Mouse (Mus musculus): Measurements from ENCODE around the gene Il1r1.
"Not testable (repeated sequence)": the region's sequence is repeated elsewhere in the genome, so short reads cannot be mapped to it uniquely, and the experiment has no call there.

Gene Il1r1

DNA sequence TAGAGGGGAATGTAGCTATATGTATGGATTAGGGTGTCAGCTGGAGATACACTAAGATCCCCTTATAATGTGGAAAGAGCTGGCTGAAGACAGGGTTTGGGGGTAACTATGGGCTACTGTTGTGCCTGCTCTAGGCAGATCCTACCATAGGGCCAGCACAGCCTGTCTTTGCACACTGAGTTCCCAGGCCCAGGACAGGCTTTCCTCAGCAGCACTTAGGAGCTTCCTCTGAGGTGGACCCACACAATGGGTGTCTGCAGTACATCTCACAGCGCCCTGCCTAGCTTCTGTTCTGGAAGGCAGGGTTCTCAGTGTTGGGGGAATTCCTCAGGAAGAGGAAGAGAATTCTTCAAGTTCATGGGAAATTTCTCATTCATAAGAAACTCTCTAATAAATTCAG, 48.6 kb downstream of the Il1r1 start:
- DNase-seq, result no peak

DNA sequence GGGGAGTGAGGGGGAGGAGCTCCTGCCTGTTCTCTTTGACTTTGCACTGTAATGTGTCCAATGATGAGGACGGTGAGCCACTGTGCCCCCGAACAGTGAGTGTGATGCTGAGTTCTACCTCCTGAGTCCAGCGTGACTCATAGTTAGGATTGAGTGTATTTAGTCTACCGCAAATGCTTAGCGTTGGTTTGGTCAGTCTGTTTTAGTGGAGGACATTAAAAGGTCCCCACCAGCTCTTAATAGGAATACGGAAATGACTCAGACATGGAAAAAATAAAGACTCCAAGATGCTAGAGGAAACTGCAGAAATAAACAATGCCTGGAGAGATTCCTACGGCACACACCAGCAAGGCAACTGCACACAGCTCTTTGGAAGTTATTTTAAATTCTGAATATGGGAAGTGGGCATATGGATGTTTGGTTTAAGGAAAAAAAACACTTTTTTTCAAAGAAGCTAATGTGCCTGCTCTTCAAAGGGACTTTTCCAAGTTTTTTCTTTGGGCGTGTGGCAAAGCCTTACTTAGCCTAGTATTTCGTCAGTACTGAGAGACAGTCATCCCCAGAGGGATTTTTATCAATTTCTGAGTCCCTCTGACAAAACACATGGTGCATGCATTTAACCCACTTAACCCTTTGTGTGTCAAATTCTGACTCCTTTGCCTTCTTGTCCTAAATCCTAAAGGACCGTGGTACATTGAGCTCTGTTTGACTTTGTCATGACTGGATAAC, 50.6 kb downstream of the Il1r1 start:
- no peak for DNase-seq

DNA sequence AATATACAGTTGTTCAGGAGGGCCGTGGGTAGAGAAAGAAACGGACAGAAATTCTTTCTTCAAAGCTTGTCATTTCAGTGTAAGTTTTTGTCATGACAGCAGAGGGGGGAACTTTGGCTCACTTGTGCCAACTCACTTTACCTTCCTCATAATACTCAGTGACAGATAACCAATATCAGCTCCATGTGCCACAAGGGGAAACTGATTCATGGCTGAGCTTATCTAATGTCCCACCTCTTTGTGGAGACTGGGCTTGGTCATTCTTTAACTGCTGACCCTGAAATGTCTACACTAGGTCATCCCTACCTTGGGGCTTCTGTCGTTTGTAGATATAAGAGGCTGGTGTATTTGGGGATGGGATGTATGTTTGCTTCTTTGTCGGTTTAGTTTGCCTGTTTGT, 53.1 kb downstream of the Il1r1 start:
- DNase-seq, result no peak

DNA sequence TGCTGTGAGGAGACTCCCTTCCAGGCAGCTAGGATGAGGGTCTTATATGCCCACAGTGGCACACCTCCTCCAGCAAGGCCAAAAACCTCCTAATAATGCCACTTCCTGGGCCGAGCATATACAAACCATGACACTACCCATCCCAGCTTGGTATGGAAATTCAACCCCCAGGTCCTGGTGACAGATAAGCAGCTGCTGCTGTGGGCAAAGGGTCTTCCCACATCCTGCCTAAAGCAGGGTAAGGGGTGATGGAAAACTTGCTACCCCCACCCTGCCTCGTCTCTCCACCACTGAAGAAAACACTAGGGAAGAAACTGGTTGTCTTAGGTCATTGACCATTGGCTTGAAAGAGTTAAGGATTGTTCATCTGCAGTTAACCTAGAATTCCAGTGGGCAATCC, 53.8 kb downstream of the Il1r1 start:
- no peak for DNase-seq

DNA sequence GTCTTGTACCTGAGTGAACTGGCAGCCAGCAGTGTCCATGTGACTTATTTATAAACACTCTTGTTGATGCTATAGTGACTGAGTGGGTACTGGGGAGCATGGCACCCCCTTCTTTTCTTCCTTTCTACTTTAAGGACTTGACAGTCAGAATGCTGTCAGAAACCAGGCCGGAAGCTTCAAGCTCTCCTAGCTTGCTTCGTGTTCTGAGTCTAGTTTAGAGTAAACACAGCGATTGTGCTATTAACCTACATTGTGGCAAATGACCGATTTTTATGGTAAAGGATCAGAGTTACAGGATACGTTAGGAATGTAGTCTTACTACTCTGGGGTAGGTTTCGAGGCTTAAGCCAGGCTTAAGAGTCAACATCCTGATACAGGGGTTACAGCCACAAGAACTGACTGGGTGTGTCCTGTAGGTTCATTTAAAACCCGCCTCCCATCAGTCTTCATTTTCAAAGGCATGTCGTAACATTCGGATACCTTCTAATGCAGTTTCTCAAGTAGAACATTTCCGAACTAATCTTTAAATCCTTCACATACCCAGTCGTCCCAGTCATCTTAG, 54.4 kb downstream of the Il1r1 start:
- no peak for DNase-seq

DNA sequence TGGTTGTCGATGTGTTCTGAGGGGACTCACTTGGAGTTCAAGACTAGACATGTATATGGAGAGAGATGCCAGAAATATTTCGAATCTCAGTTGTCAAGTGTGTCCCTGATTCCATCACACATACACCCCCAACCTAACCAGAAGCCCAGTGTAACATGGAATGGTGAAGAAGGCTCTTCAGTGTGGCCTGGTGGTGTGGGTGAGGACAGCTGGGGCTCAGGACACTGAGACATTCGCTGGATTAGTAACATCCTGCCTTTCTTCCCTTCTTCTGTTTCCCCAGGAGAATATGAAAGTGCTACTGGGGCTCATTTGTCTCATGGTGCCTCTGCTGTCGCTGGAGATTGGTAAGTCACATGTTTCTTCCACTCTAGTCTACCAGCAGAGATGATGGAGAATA, 57.1 kb downstream of the Il1r1 start:
- DNase-seq, result no peak

DNA sequence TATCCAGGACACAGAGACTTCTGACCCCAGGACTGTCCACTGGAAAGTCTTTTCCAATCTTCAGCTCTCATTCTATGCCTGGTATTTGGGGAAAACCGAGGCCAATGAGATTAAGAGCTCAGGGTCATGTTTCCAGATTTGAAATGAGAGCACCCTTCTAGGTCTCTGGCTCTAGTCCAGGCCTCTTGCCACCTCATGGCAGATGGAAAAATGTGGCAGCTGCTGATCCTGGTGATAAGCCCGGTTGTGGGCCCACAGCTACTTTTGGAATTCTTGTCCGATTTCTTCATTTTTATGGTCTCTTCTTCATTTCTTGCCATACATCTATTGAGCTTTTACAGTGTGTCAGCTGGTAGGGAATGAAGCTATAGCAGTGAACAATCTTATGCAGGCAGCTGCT, 57.5 kb downstream of the Il1r1 start:
- DNase-seq, result no peak

DNA sequence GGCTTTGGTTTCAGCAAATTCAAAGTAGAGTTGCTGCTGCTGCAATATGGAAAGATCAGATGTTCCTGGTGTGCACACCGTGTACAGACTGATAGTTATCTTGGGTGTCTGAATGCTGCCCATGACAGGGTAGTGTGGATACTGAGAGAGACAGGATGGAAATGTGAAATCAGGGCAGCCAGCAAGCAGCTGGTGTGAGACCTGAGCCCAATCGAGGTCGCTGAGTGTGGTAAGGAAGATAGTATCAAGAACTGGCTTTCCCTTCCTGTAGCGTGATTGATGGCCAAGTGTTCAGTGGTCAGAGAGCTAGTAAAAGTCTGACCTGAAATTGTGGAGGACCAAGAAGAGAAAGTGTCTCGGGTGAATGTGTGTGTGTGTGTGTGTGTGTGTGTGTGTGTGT, 59.1 kb downstream of the Il1r1 start:
- DNase-seq, result no peak

DNA sequence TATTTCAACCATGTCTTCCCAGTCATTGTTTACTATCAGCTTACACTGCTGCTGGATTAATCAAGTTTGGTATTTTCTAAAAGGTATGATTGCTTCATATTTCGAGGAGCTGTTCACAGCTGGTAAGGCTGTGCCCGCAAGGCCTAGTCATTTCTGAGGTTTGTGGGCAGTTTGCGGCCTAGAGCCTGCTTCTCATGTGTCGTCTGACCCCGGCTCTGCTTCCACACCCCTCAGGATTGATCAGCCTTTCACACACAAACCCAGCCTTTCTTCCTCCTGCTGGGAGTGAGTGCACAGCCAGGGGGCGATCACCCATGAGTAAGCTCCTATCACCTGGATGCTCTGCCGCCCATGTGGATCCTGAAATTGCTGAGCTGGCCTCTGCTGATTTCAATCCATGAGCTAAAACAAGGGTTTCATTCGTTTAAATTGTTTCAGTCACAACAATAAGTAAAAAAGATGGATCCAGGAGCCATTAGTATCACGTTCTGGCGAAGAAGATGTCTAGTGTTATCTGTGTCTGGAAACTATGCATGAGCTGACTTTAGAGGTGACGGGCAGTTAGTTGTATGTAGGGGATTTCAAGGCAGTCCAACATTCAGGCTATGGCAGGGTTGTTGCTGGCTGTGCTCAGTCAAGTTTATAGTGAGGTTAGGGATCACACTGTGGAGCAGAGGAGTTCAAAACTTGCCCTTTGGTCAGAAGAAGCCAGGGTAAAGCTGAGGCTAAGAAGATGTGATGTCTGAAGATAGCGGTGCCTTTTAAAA, 65.8 kb downstream of the Il1r1 start:
- DNase-seq, result no peak

DNA sequence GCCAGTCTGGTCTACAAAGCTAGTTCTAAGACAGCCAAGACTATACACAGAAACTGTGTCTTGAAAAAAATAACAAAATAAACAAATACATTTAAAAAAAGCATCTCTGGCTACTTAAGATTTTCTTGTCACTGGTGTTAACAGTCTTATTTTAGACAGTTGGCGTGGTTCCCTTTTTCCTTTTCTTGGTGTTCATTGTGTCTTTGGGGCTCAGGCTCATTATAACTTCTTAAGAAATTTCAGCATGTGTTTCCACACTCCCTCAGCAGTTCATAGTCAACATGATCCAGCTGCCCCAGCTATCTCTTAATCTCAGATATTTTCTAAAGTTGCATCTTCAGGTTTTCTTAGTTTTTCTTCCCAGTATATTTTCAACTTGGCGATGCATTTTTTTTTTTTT, 67.4 kb downstream of the Il1r1 start:
- no peak for DNase-seq

DNA sequence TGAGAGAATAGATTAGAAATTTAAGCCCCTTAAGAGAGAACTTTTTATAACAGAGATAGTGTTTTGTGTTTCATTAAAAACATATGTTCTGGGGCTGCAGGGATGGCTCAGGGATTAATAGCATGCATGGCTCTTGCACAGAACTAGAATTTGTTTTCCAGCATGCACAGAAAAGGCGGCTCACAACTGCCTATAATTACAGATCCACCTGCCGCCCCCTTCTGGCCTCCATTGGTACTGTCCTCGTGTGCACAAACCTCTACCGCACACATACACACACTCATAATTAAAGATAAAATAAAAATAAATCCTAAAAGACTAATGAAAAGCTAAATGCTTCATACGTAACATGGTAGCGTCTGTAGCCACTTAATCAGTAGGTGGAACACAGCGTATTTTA, 69.0 kb downstream of the Il1r1 start:
- DNase-seq, result no peak

DNA sequence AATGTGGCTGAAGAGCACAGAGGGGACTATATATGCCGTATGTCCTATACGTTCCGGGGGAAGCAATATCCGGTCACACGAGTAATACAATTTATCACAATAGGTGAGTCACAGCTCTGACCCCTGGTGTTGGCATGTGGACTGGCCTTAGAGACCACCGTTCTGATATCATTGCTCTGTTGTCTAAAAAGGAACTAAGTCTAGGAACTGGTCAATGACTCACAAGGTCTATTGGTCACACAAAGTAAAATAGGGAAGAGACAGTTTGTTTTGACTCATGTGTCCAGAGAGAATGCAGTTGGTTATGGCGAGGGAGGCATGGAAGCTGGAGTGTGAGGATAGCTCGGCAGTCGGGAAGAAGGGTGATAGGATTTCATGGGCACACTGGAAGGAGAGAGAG, 69.9 kb downstream of the Il1r1 start:
- DNase-seq, result no peak

DNA sequence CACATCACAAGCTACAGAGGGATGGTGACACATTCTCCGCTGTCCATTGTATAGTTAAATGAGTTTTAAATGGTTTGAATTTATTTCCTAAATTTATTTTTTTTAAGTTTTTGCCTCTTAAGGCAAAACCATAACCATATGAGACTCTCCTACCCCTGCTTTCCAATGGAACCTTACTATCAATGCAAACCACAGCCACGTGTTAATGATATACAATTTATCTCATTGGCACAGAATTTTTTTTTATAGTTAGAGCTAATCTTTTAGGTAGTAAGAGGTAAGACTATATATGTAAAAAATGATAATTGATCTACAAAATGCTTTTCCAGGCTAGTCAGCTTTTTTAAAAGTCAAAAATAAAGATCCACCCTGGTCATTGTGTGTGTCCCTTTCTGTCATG, 73.2 kb downstream of the Il1r1 start:
- no peak for DNase-seq

DNA sequence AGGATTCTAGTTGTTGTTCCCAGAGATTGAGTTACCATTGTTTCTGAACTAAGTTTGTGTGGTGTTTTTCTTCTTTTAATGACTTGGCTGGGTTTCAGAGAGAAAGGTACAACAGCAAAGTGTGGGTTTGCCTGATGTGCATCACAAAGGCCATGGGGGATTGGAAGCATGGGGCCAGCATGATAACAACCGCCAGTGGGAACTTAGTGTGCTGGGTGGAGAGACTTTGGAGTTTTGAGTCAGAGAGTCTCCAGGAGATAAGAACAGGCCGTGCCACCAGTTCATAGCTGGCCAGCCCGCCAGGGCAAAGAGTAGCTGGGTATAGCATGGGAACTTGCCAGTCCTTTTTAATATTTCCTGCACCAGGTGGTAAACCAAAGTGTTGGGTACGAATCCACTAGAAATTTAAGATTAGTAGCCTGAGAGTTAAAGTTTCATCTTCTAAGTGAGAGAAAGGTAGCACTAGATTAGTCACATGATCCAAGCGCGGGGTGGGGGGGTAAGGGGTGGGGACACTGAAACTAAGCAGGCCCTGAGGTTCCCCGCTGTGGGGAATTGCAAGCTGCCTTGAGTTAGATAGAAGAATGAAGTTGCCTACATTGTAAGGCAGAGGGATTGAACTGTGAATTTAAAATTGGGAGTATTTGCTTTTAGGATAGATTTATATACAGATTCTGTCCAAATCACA, 78.4 kb downstream of the Il1r1 start:
- no peak for DNase-seq

DNA sequence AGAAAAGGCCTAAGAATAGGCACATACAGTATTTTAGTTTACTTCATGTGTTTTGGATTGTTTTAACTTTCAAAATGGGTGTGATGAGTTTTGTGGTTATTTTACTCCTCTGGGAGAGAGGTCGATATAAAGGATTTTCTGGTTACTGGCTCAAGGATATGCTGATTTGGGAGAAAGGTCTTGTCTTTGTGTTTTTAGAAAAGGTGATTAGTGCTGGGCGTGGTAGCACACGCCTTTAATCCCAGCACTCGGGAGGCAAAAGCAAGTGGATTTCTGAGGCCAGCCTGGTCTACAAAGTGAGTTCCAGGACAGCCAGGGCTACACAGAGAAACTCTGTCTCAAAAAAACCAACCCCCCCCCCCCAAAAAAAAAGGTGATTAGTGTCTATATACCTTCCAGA, 79.4 kb downstream of the Il1r1 start:
- DNase-seq, result not testable (repeated sequence)

DNA sequence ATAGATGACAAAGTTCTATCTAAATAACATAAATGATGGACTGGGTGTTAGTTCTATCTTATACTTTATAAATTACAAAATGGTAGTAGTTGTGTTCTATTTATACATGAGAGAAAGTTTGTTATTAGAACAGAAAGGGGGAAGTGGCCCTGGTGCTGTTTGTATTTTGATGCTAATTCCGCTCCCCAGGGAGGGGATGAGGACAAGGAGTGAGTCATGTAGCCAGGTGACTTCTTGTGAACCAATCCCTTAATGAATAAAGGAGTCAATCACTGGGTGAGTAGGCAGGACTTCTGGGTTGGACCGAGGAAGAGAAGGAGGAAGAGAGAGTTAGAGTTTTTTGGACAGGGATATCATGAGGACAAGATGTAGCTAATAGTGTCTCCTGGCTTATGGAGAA, 81.2 kb downstream of the Il1r1 start:
- DNase-seq, result no peak

DNA sequence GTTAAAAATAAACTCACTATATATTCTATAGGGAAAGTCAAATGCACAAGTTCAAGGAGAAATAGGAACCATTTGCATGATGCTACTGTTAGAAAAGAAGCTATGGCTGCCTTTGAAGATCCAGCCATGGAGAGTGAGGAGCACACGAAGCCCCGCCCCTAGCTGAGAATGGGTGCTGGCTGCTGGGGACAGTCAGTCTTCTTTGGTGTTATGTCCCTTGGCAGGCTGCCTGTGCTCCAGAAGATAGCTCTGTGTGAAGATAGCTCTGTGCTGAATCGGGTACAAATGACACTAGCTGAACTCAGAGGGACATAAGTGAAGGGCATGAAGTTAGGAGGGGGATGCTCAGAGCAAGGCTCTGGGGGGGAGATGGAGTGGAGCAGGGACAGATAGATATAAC, 86.2 kb downstream of the Il1r1 start:
- DNase-seq, result no peak

DNA sequence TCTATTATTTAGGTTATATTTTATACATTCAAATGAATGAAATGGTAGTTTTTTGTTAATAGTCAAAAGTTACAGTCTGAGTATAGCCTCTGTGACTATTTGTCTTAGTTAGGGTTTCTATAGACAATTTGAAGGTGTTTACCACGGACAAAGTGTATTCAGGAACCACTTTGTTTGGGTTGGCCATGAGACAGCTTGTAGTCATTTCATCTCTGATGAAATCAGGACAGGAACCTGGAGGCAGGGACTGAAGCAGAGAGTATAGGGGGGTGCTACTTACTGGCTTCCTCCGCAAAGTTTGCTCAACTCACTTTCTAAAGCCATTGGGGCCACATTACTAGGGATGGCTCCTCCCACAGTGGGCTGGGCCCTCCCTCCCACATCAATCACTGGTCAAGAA, 86.7 kb downstream of the Il1r1 start:
- DNase-seq, result no peak

DNA sequence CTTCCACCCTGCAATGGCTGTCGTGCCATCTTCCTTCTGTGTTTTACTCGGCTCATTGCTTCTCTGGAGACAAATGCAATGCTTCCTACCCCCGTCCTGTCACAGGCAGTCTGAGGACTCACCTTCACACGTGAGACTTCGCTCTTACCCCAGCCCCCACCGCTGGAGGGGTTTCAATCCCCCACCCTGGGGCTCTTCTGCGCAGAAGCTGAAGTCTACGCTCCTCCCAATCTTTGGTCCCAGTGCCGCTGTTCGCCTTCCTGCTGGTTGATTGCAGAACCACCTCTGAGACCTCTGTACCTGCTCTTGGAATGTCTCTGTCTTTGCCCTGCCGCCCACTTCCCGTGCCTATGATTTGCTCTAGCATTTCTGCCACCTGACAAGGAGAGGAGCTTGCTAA, 89.1 kb downstream of the Il1r1 start:
- DNase-seq, result no peak

DNA sequence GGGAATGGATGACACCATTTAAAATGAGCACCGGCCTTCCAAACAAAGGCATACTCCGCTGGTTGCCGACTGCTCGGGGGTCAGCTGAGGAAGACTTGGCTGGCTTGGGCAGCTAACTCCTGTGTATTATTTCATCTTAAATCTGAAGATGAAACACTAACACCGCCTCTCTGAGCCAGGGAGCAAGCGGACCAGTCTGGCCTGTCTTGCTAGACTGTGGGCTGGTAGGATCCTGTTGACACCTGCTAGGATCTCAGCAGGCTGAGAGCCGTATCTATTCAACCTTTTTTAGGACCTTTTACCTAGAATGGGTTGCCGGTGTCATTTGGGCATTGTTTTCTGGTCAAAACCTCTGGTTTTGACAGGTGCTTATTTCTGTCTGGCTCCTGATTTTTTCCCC, 92.8 kb downstream of the Il1r1 start:
- no peak for DNase-seq

DNA sequence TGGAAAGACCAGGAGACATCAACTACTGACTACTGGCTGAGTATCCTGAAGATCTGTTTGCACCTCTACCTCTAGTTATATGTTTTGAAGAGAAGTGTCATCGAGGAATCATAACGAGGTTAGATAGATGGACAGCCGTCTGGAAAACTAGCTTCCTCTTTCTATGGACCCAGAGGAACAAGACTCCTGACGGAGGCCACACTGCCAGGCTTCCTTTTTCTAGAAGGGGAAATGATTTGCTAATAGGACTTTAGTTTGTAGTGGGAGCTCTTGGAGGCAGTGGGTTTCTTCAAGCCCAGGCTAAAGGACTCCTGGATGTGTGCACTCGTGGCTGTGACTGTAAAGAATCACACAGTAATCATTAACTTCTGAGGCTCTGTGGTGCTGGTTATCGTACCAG, 96.9 kb downstream of the Il1r1 start:
- DNase-seq, result no peak

DNA sequence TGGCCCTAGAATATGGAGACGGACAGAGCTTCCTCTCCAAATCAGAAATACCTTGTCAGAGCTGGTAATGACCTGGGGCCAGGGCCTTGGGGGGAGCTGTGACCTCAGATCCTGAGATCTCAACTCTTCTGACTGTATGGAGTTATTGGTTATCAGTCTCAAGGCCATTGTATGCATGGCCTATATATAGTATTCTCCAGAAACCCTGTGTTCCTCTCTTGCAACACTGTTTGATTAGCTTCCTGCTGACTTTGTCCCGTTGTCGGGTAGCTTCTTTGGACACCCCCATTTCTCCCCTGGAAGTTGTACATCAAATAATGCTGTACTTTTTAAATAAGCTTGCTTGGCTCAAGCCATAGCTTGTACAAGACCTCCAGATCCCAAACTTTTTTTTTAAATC, 97.7 kb downstream of the Il1r1 start:
- no peak for DNase-seq

DNA sequence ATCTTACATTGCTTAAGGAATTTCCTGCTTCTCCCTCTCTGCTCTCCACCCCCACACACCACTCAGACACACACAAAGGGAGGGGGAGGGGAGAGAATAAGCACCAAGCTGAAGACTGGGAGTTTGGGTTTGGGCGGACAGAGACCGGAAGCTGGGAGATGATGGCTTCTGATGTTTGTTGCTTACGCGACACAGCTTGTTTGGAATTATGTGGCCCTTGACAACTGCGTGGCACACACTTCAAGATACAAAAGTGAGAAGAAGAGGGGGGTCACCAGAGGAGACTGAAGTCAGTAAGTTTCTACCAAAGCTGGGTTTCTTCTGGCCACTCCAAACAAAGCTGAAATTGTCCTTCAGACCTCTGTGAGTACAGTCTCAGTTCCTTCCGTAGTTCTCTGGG, 99.6 kb downstream of the Il1r1 start, which contains the start of gene Il1rl2:
Gene Il1rl2 (plus strand): TSS at position 154 of the 400 bp plus-strand sequence.
- no peak for DNase-seq

Data from cerebellum, adult 11 months (tissue).